10 mouse cellular contexts compared by ENCODE assay signal in genomic region chr2:78931358-78931757, GRCm38 (mm10).
DNase-seq lines count a peak whose midpoint lies in the region; ATAC-seq and TF ChIP-seq lines count a peak whose summit lies in the region.
"Had no signal": no experiment of that assay in that cellular context is flagged by ENCODE, and none has a peak within 500 bp of the region (broad histone marks: within the 10 kb centered on the region; RNA-seq: fewer than 3 reads in every experiment).

No protein-coding gene starts in this region.

- ATAC-seq in intestine, postnatal 0 days: no peak
- ATAC-seq in intestine, embryonic 16.5 days: no peak
- 0 out of 2 replicates have a peak, but pooled peaks have one; percentile 59 for ATAC-seq in granulocyte monocyte progenitor cell, adult 5-6 weeks (replicated peaks; ENCODE audit: poor library complexity, severe bottlenecking)

- no peaks in the 10 kb centered on the region for H3K9me3 ChIP-seq in intestine, postnatal 0 days (ENCODE audit: control insufficient read depth)
- no peaks in the 10 kb centered on the region for H3K9me3 ChIP-seq in intestine, embryonic 16.5 days (ENCODE audit: control insufficient read depth, low read length)
- H3K9me3 ChIP-seq: megakaryocyte, embryonic 14.5 days had no signal

- no peaks in the 10 kb centered on the region for H3K36me3 ChIP-seq in intestine, postnatal 0 days (ENCODE audit: control insufficient read depth, insufficient read depth)
- H3K36me3 ChIP-seq in intestine, embryonic 16.5 days (ENCODE audit: control insufficient read depth, insufficient read depth, low read length): no peaks in the 10 kb centered on the region

- H3K4me2 ChIP-seq in intestine, postnatal 0 days (replicated peaks; ENCODE audit: low read depth): no peak overlapping the region
- H3K4me2 ChIP-seq in intestine, embryonic 16.5 days (ENCODE audit: low read depth, low read length): no peak overlapping the region

- no peaks in the 10 kb centered on the region for H3K27me3 ChIP-seq in intestine, postnatal 0 days (replicated peaks; ENCODE audit: control insufficient read depth, insufficient read depth, low read length)
- H3K27me3 ChIP-seq in intestine, embryonic 16.5 days (replicated peaks; ENCODE audit: control insufficient read depth, insufficient read depth, low read length): no peaks in the 10 kb centered on the region
- H3K27me3 ChIP-seq: megakaryocyte, embryonic 14.5 days had no signal

- peak; percentile 65 for TF ChIP-seq CTCF in intestine, postnatal 0 days (IDR thresholded peaks at IDR 0.05; ENCODE audit: low read depth)

- 53% methylated on average over 2 of the region's 2 CpGs for WGBS in intestine, postnatal 0 days
- 46% methylated on average over 2 of the region's 2 CpGs for WGBS in intestine, embryonic 16.5 days

- no peak overlapping the region for H3K27ac ChIP-seq in intestine, postnatal 0 days (ENCODE audit: low read depth, low read length)
- H3K27ac ChIP-seq in intestine, embryonic 16.5 days (ENCODE audit: low read length): no peak overlapping the region

- peak; percentile 48 for DNase-seq in A20 (ENCODE audit: low read depth, low spot score)
- peak; percentile 26 for DNase-seq in MN1 (ENCODE audit: low spot score)
- no peak for DNase-seq in right cerebral cortex, postnatal 14 days
- DNase-seq in layer of hippocampus, adult 9-11 months: no peak
- DNase-seq in testis, postnatal 14 days (ENCODE audit: low spot score): no peak
- DNase-seq: adrenal gland, postnatal 36 days had no signal

- no peak overlapping the region for H3K9ac ChIP-seq in intestine, postnatal 0 days (ENCODE audit: low read depth, low read length)
- no peak overlapping the region for H3K9ac ChIP-seq in intestine, embryonic 16.5 days (ENCODE audit: low read depth, low read length)

- no peaks in the 10 kb centered on the region for H3K4me1 ChIP-seq in intestine, postnatal 0 days (replicated peaks; ENCODE audit: control insufficient read depth, insufficient read depth, low read length)
- 0 out of 2 replicates have a peak, but pooled peaks cover 2% of the 10 kb centered on the region for H3K4me1 ChIP-seq in intestine, embryonic 16.5 days (ENCODE audit: control insufficient read depth, insufficient read depth, low read length)
- H3K4me1 ChIP-seq: megakaryocyte, embryonic 14.5 days had no signal

- no peak overlapping the region for H3K4me3 ChIP-seq in intestine, postnatal 0 days (ENCODE audit: low read depth, low read length)
- no peak overlapping the region for H3K4me3 ChIP-seq in intestine, embryonic 16.5 days (ENCODE audit: low read length)
- H3K4me3 ChIP-seq: megakaryocyte, embryonic 14.5 days had no signal

Comparison
In these comparisons a context has a peak if more than half of its experiments do, and no peak if none do; other contexts are left out.
1. DNase-seq: peak in A20 (single experiment) and MN1 (single experiment); none in right cerebral cortex, postnatal 14 days (single experiment), layer of hippocampus, adult 9-11 months (single experiment) and testis, postnatal 14 days (single experiment).